Mouse (Mus musculus) ovary, adult 2 months (tissue): ENCODE data around the gene Tmsb15b1. TPM values are rescaled to one million over a fixed set of nuclear protein-coding genes. Genes with fewer than 3 reads are reported as not detected.

Source experiments
- polyA plus RNA-seq: library from polyadenylated mRNA; depleted of rRNA; stranded (reverse); fragments of >200 nt; gene quantifications from 2 replicates; pipeline ENCODE4 v1.2.3, GENCODE M21; 2012; rRNA removed

Tmsb15b1 gene
- polyA plus RNA-seq = not detected in 2 replicates

GRCm38 (mm10) chrX:136976424-136977084 lies at the start of gene Tmsb15b1, which contains the start of gene Tmsb15l:
Gene Tmsb15b1 (minus strand): TSS chrX:136976874.
Gene Tmsb15l (minus strand): TSS chrX:136976869.

GRCm38 (mm10) chrX:136992978-136993547 lies 16.4 kb upstream of the Tmsb15b1 start, which contains the start of gene Zcchc18:
Gene Zcchc18 (plus strand): TSS chrX:136993155.

GRCm38 (mm10) chrX:136975397-136975796 lies 1.3 kb downstream of the Tmsb15b1 start, which contains the start of gene Tmsb15b2:
Gene Tmsb15b2 (minus strand): TSS chrX:136975497.

GRCm38 (mm10) chrX:136927031-136927430 lies 49.6 kb downstream of the Tmsb15b1 start, which contains the start of gene H2bfm:
Gene H2bfm (plus strand): TSS chrX:136927325.

Other genes with a start within 250 kb of the Tmsb15b1 start
- 30.6 and 33.0 TPM in 2 replicates for gene Morf4l2, start 233.2 kb downstream of the Tmsb15b1 start, polyA plus RNA-seq
- gene Glra4, start 196.7 kb downstream of the Tmsb15b1 start, polyA plus RNA-seq = not detected in 2 replicates
- gene Plp1, start 154.2 kb downstream of the Tmsb15b1 start, polyA plus RNA-seq = 8.0 and 9.6 TPM in 2 replicates
- gene Rab9b, start 108.1 kb downstream of the Tmsb15b1 start, polyA plus RNA-seq = not detected in 2 replicates
- not detected in 2 replicates for gene H2bfm, start 49.5 kb downstream of the Tmsb15b1 start, polyA plus RNA-seq
- not detected in 2 replicates for gene Tmsb15b2, start 1.4 kb downstream of the Tmsb15b1 start, polyA plus RNA-seq
- gene Tmsb15l, start within 50 bp of the Tmsb15b1 start, polyA plus RNA-seq = 0.42 and 1.2 TPM in 2 replicates
- 2.1 and 2.3 TPM in 2 replicates for gene Zcchc18, start 16.3 kb upstream of the Tmsb15b1 start, polyA plus RNA-seq
- gene Slc25a53, start 61.4 kb upstream of the Tmsb15b1 start, polyA plus RNA-seq = 2.9 and 4.2 TPM in 2 replicates
- gene Fam199x, start 72.7 kb upstream of the Tmsb15b1 start, polyA plus RNA-seq = 0.94 and 1.5 TPM in 2 replicates
- not detected in 2 replicates for gene Esx1, start 145.2 kb upstream of the Tmsb15b1 start, polyA plus RNA-seq